Mouse (Mus musculus) spleen, adult 2 months (tissue): ENCODE data around the gene Samd13. TPM values are rescaled to one million over a fixed set of nuclear protein-coding genes. Genes with fewer than 3 reads are reported as not detected.
A peak's percentile ranks its signal among the peaks of the same experiment; 100 is the strongest.

Source experiments
- DNase-seq, 2 experiments: peaks; one replicate each; pipeline versions ENCODE4 v3.0.0 to v3.0.0-alpha.2; 2012 to 2021; ENCODE audit warnings: low spot score in 2 of 2, low read depth in 1 of 2
- H3K27ac ChIP-seq: fragments of 200-500 bp; 2 replicates; pipeline ENCODE4 v1.5.1; 2012; ENCODE audit warnings: low read length, inconsistent platforms; ENCODE audit not compliant: insufficient read depth
- H3K27me3 ChIP-seq: fragments of 200-500 bp; 2 replicates; pipeline ENCODE4 v1.6.1; 2012; ENCODE audit warnings: mild to moderate bottlenecking, moderate library complexity, low read length, inconsistent platforms; ENCODE audit not compliant: control insufficient read depth, insufficient read depth
- H3K36me3 ChIP-seq: fragments of 200-500 bp; 2 replicates; pipeline ENCODE4 v1.6.1; 2012; ENCODE audit warnings: mild to moderate bottlenecking, low read length, inconsistent platforms; ENCODE audit not compliant: control insufficient read depth, insufficient read depth
- H3K4me1 ChIP-seq: fragments of 200-500 bp; 2 replicates; pipeline ENCODE4 v1.6.1; 2011; ENCODE audit warnings: inconsistent platforms; ENCODE audit not compliant: control insufficient read depth, insufficient read depth, insufficient read length
- H3K4me3 ChIP-seq: fragments of 200-500 bp; 2 replicates; pipeline ENCODE4 v1.5.1; 2011; ENCODE audit warnings: mild to moderate bottlenecking, inconsistent platforms; ENCODE audit not compliant: insufficient read depth, insufficient read length; ENCODE audit errors: extremely low read depth
- CTCF ChIP-seq: fragments of 200-500 bp; IDR thresholded peaks from 2 replicates; pipeline ENCODE4 v1.5.1; 2011; ENCODE audit warnings: mild to moderate bottlenecking, inconsistent platforms; ENCODE audit not compliant: insufficient read depth, insufficient read length, insufficient replicate concordance; ENCODE audit errors: extremely low read depth
- POLR2A ChIP-seq: fragments of 200-500 bp; IDR thresholded peaks from 2 replicates; pipeline ENCODE4 v1.6.1; 2011; ENCODE audit warnings: low read depth, low read length, inconsistent platforms
- WGBS: fragments of 180-500 bp; shearing (Covaris S2); methylation state at CpG from one replicate; pipeline ENCODE4 v1.1.7; 2018; 5-methylcytosine and 5-hydroxymethylcytosine counted together
- polyA plus RNA-seq: library from polyadenylated mRNA; depleted of rRNA; stranded (reverse); fragments of >200 nt; gene quantifications from 2 replicates; pipeline ENCODE4 v1.2.3, GENCODE M21; 2012

The Samd13 gene
- polyA plus RNA-seq, 1 experiment = 0.05 TPM

- WGBS = 81% methylated on average over 5 of the region's 5 CpGs
- DNase-seq = no peak
- Histone ChIP-seq H3K4me3 (no peak overlapping the region), H3K27me3 (no peaks in the 10 kb centered on the region), H3K27ac (no peak overlapping the region), H3K36me3 (no peaks in the 10 kb centered on the region), H3K4me1 (peaks cover 2% of the 10 kb centered on the region; the same call in 1 of the 2 replicates)
- no peak for TF ChIP-seq POLR2A
- TF ChIP-seq CTCF = no peak
These were observed 28.0 kb downstream of the Samd13 start for GRCm38 (mm10) chr3:146657433-146657832.

DNA sequence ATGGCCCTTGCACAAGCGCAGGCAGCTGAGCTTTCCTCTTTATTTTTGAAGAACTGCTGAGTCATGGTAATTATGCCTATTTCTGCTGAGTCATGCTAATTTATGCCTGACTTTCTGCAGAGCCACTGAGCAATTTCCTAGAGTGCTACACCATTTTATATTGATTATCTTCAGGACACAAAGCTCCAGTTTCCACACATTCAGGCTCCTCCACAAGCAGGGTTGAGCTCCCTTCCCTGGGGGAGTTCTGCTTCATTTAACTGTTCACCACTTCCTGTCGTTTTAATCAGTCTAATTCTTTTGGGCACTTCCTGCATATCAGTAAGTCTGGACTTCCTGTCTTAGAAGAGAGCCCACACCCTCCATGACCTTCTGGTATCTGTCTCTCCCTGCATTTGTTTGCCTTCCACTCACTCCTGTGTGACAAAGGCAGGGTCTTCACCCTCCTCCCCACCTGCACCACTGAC is 30.2 kb downstream of the Samd13 start:
- Histone ChIP-seq H3K27me3 (no peaks in the 10 kb centered on the region), H3K4me3 (no peak overlapping the region), H3K36me3 (no peaks in the 10 kb centered on the region), H3K27ac (0 out of 2 replicates have a peak overlapping the region, but pooled peaks have one; percentile 43), H3K4me1 (peaks cover 2% of the 10 kb centered on the region; the same call in 1 of the 2 replicates)
- DNase-seq = no peak
- 29% methylated on average over 2 of the region's 2 CpGs for WGBS
- TF ChIP-seq CTCF (no peak), POLR2A (no peak)

DNA sequence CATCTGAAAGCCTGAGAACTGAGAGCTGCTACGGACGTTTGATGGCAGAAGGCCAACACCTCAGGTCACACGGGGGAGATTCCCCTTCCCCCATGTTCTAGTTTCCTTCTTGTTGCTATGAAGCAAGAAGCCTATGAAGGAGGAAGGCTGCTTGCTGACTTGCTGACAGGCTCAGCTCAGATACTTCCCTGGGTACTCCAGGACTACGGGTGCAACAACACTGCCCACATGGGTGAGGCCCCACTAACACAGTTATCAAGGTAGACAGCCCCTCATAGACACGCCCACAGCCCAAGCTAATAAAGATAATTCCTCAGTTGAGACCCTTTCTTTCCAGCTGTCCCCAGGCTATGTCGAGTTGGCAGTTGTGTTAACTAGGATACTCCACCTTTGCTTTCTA is 31.7 kb downstream of the Samd13 start:
- 42% methylated on average over 6 of the region's 6 CpGs for WGBS
- H3K27me3 ChIP-seq = no peaks in the 10 kb centered on the region
- DNase-seq = no peak
- no peak overlapping the region for H3K27ac ChIP-seq
- no peaks in the 10 kb centered on the region for H3K36me3 ChIP-seq
- peaks cover 2% of the 10 kb centered on the region; the same call in 1 of the 2 replicates for H3K4me1 ChIP-seq
- no peak for TF ChIP-seq POLR2A
- no peak for TF ChIP-seq CTCF
- no peak overlapping the region for H3K4me3 ChIP-seq

GRCm38 (mm10) chr3:146652431-146652830 is 33.0 kb downstream of the Samd13 start:
- WGBS = 90% methylated on average over 5 of the region's 5 CpGs
- Histone ChIP-seq H3K4me1 (peaks cover 2% of the 10 kb centered on the region; the same call in 1 of the 2 replicates), H3K27me3 (no peaks in the 10 kb centered on the region), H3K36me3 (no peaks in the 10 kb centered on the region), H3K27ac (no peak overlapping the region), H3K4me3 (no peak overlapping the region)
- DNase-seq = no peak
- TF ChIP-seq POLR2A (no peak), CTCF (no peak)

GRCm38 (mm10) chr3:146651217-146651616 is 34.2 kb downstream of the Samd13 start, which contains the start of gene 4930503B20Rik:
Gene 4930503B20Rik, minus strand, starts transcription at chr3:146651317.
- H3K27me3 ChIP-seq = no peaks in the 10 kb centered on the region
- 96% methylated on average over 3 of the region's 3 CpGs for WGBS
- H3K4me1 ChIP-seq = peaks cover 2% of the 10 kb centered on the region; the same call in 1 of the 2 replicates
- no peak within 1 kb of the TSS for H3K4me3 ChIP-seq
- H3K27ac ChIP-seq = no peak within 1 kb of the TSS
- TF ChIP-seq POLR2A = no peak
- no peak for TF ChIP-seq CTCF
- no peak for DNase-seq
- H3K36me3 ChIP-seq = no peaks in the 10 kb centered on the region

GRCm38 (mm10) chr3:146650716-146651115 is 34.7 kb downstream of the Samd13 start:
- H3K4me1 ChIP-seq = peaks cover 2% of the 10 kb centered on the region; the same call in 1 of the 2 replicates
- no peak for DNase-seq
- H3K4me3 ChIP-seq = no peak overlapping the region
- no peak for TF ChIP-seq POLR2A
- no peak for TF ChIP-seq CTCF
- H3K27me3 ChIP-seq = no peaks in the 10 kb centered on the region
- H3K36me3 ChIP-seq = no peaks in the 10 kb centered on the region
- 96% methylated on average over 10 of the region's 10 CpGs for WGBS
- no peak overlapping the region for H3K27ac ChIP-seq

DNA sequence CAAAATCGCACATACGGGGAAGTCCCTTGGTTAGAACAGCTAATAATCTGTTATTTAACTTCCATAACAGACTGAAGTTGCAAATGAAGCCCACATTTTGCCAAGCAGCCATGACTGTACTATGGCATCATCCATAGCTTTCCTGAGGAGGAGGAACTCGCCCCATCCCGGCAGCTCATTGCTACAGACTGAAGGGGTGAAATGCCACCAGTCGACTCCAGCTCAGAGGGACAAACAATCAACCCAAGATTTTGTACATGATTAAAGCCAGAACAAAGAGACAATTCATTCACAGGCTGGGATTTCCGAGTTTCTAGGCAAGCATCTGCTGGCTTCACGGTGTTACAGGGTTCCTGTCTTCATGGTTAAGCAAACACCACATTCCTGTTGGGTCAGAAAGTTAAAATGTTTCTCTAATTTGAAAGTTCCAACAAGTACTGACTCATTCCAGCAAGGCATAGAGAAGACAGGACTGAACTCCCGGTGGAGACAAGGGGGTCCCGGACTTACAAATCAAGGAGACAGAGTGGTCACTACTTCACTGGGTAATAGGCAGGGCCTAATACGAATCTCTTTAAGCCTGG is 36.0 kb downstream of the Samd13 start:
- no peak overlapping the region for H3K27ac ChIP-seq
- WGBS = 86% methylated on average over 10 of the region's 10 CpGs
- no peak overlapping the region for H3K4me3 ChIP-seq
- H3K36me3 ChIP-seq = no peaks in the 10 kb centered on the region
- TF ChIP-seq CTCF (no peak), POLR2A (no peak)
- no peak for DNase-seq
- H3K27me3 ChIP-seq = no peaks in the 10 kb centered on the region
- no peaks in the 10 kb centered on the region for H3K4me1 ChIP-seq
